Mouse (Mus musculus) lung, postnatal 0 days (tissue): ENCODE measurements around the gene Nfkbib. TPM values are rescaled to one million over a fixed set of nuclear protein-coding genes. Genes with fewer than 3 reads are reported as not detected.

Experiments
- ATAC-seq: fragments of 200-750 bp; cut with Nextera tagmentation; 2 replicates; pipeline ENCODE4 v1.8.0; 2017; ENCODE audit warnings: moderate library complexity
- DNase-seq: peaks from one replicate; pipeline ENCODE4 v3.0.0-alpha.2; 2016; ENCODE audit warnings: low spot score
- H3K27ac ChIP-seq: fragments of 300-500 bp; sonication (generic); 2 replicates; pipeline ENCODE4 v1.5.1; 2014; ENCODE audit warnings: antibody characterized with exemption, mild to moderate bottlenecking, low read length, mixed read lengths
- H3K27me3 ChIP-seq: fragments of 300-500 bp; sonication (generic); replicated peaks from 2 replicates; pipeline ENCODE4 v1.6.1; 2014; ENCODE audit warnings: low read length, mixed read lengths; ENCODE audit not compliant: insufficient read depth
- H3K36me3 ChIP-seq: fragments of 300-500 bp; sonication (generic); 2 replicates; pipeline ENCODE4 v1.6.1; 2014; ENCODE audit warnings: low read length, mixed read lengths; ENCODE audit not compliant: insufficient read depth
- H3K4me1 ChIP-seq: fragments of 300-500 bp; sonication (generic); 2 replicates; pipeline ENCODE4 v1.6.1; 2014; ENCODE audit warnings: antibody characterized with exemption, low read depth, low read length, mixed read lengths; ENCODE audit not compliant: insufficient read depth
- H3K4me2 ChIP-seq: fragments of 300-500 bp; sonication (generic); replicated peaks from 2 replicates; pipeline ENCODE4 v1.6.1; 2014; ENCODE audit warnings: low read depth, mild to moderate bottlenecking, low read length, moderate library complexity, mixed read lengths
- H3K4me3 ChIP-seq: fragments of 300-500 bp; sonication (generic); 2 replicates; pipeline ENCODE4 v1.5.1; 2014; ENCODE audit warnings: low read depth, low read length
- H3K9ac ChIP-seq: fragments of 300-500 bp; sonication (generic); replicated peaks from 2 replicates; pipeline ENCODE4 v1.6.1; 2014; ENCODE audit warnings: low read depth, mild to moderate bottlenecking
- H3K9me3 ChIP-seq: fragments of 300-500 bp; sonication (generic); 2 replicates; pipeline ENCODE4 v1.6.1; 2016; ENCODE audit warnings: low read length, mixed read lengths
- CTCF ChIP-seq: IDR thresholded peaks from 2 replicates; pipeline ENCODE4 v1.5.1; 2016; ENCODE audit warnings: antibody characterized with exemption, mild to moderate bottlenecking
- EP300 ChIP-seq: IDR thresholded peaks from 2 replicates; pipeline ENCODE4 v1.6.1; 2016; ENCODE audit warnings: antibody characterized with exemption, mild to moderate bottlenecking, control low read depth
- WGBS: fragments of 180-500 bp; shearing (Covaris S2); extraction: QIAGEN DNeasy Blood & Tissue Kit; methylation state at CpG from one replicate; pipeline ENCODE4 v1.1.7; 2014; 5-methylcytosine and 5-hydroxymethylcytosine counted together
- polyA plus RNA-seq: library from polyadenylated mRNA; unstranded; fragments of >200 nt; fragmentation: Nextera tagmentation; extraction: Ambion mirVana; gene quantifications from 2 replicates; pipeline ENCODE4 v1.2.1, GENCODE M21; 2015

Nfkbib gene
- polyA plus RNA-seq, 1 experiment from 2014 or later: 42.3 TPM

DNA sequence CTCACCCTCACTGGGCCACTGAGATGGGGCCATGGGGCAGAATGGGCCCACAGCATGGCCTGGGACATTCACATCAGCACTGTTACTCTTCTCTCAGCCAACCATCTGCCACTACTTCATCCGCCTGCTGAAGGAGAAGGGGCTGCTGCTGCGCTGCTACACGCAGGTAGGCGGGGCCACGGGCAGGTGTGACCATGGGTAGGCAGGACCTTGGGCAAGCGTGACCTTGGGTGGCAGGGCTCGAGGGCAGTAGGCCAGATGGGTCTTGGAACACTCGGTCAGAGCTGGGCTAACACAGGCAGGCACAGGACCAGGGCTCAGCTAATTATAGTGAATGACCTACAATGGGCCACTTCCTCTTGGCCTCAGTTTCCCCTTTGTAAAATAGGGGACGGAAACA, 11.5 kb upstream of the Nfkbib start:
- WGBS: 82% methylated on average over 9 of the region's 9 CpGs
- H3K4me2 ChIP-seq: no peak overlapping the region
- no peak overlapping the region for H3K27ac ChIP-seq
- no peak overlapping the region for H3K4me3 ChIP-seq
- H3K9ac ChIP-seq: no peak overlapping the region
- H3K9me3 ChIP-seq: no peaks in the 10 kb centered on the region
- H3K36me3 ChIP-seq: no peaks in the 10 kb centered on the region
- ATAC-seq (no peak), DNase-seq (no peak)
- no peaks in the 10 kb centered on the region for H3K27me3 ChIP-seq
- no peak for TF ChIP-seq EP300
- TF ChIP-seq CTCF: no peak
- no peaks in the 10 kb centered on the region for H3K4me1 ChIP-seq

DNA sequence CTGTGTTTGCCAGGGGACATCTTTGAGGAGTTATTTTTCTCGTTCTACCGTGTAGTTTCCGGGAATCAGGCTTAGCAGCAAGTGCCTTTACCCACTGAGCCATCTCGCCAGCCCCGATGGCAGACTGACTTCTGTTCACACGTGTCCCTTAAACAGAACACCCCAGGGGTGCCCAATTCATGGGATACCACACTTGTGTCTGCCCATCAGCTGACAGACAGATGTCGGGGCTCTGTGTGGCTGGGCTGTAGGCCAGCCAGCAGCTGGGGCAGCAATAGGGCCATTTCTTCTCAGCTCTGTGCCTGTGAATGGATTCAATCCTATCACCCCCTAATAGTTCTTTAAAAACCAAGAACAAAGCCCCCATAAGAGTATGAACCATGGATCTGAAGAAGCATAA, 7.8 kb upstream of the Nfkbib start:
- WGBS: 90% methylated on average over 7 of the region's 7 CpGs
- H3K4me2 ChIP-seq: no peak overlapping the region
- H3K4me3 ChIP-seq: no peak overlapping the region
- no peaks in the 10 kb centered on the region for H3K36me3 ChIP-seq
- ATAC-seq: no peak
- H3K27me3 ChIP-seq: no peaks in the 10 kb centered on the region
- H3K27ac ChIP-seq: no peak overlapping the region
- no peaks in the 10 kb centered on the region for H3K4me1 ChIP-seq
- DNase-seq: no peak
- no peak overlapping the region for H3K9ac ChIP-seq
- TF ChIP-seq CTCF: no peak
- no peak for TF ChIP-seq EP300
- H3K9me3 ChIP-seq: no peaks in the 10 kb centered on the region

DNA sequence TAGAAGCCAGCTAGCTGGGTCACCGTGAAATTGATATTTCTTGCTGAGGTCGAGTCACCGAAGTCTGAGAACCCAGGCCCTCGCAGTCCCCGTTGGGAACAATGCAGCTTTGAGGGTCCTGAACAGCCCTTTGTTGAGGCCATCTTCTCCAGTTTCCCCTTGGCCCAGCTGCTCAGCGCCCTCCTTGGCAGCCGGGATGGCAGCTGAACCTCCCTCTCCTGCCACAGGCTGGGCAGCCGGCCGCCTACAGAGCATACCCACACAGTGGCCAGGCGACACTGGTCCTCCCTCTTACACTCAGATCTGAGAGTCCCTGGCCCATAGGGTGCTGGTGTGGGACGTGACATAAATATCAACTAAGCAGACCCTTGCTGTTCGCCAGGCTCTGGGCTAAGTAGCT, 6.9 kb upstream of the Nfkbib start:
- Histone ChIP-seq H3K4me2 (no peak overlapping the region), H3K27me3 (no peaks in the 10 kb centered on the region), H3K9me3 (no peaks in the 10 kb centered on the region), H3K4me1 (no peaks in the 10 kb centered on the region), H3K9ac (no peak overlapping the region), H3K4me3 (no peak overlapping the region), H3K27ac (no peak overlapping the region), H3K36me3 (no peaks in the 10 kb centered on the region)
- no peak for TF ChIP-seq EP300
- no peak for TF ChIP-seq CTCF
- DNase-seq: no peak
- no peak for ATAC-seq
- WGBS: 70% methylated on average over 12 of the region's 12 CpGs

GRCm38 (mm10) chr7:28773163-28773562, 5.9 kb upstream of the Nfkbib start:
- WGBS: 73% methylated on average over 3 of the region's 3 CpGs
- ATAC-seq (no peak), DNase-seq (no peak)
- Histone ChIP-seq H3K4me3 (no peak overlapping the region), H3K9me3 (no peaks in the 10 kb centered on the region), H3K36me3 (no peaks in the 10 kb centered on the region), H3K9ac (no peak overlapping the region), H3K27ac (no peak overlapping the region), H3K4me2 (no peak overlapping the region), H3K4me1 (no peaks in the 10 kb centered on the region), H3K27me3 (no peaks in the 10 kb centered on the region)
- no peak for TF ChIP-seq CTCF
- no peak for TF ChIP-seq EP300

DNA sequence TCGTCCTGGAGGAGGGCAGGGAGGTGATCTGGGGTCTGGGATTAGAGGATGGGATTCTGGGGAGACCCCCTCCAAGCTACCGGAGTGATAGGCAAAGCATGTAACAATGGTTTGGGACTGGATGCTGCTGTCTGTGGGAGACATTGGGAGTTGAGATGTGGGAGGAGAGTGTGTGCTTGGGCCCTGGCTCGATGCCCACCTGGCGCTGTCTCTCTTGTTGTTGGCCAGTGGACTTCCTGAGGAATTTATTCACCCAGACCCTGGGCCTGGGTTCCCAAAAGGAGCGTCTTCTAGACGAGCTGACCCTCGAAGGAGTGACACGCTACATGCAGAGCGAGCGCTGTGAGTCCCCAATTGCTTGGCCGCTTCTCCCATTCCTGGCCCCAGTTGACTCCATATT, 4.6 kb upstream of the Nfkbib start:
- Histone ChIP-seq H3K27ac (no peak overlapping the region), H3K9me3 (no peaks in the 10 kb centered on the region), H3K4me2 (no peak overlapping the region), H3K4me1 (no peaks in the 10 kb centered on the region), H3K4me3 (no peak overlapping the region), H3K27me3 (no peaks in the 10 kb centered on the region), H3K9ac (no peak overlapping the region), H3K36me3 (no peaks in the 10 kb centered on the region)
- TF ChIP-seq EP300 (no peak), CTCF (no peak)
- 77% methylated on average over 11 of the region's 11 CpGs for WGBS
- no peak for DNase-seq
- no peak for ATAC-seq

DNA sequence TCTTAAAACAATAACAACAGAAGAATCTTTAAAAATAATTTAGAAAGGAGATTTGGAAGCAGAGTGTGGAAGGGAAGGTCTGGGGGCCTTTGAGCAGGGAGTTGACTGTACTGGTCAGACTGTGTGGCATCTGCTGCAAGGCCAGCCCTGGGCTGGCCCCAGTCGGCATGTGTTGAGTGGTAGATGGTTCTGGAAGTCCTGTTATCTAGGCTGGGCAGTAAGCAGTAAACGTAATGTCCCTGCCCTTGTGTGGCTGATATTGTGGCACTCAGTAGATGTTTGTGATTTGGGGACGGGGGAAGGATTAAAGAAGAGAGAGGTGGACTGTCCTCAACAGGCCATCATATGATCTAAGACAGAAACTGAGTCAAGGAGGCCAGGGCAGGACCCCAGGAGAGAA, 3.0 kb upstream of the Nfkbib start:
- TF ChIP-seq EP300 (no peak), CTCF (no peak)
- no peak overlapping the region for H3K9ac ChIP-seq
- DNase-seq (no peak), ATAC-seq (no peak)
- peaks cover 6% of the 10 kb centered on the region; the same call in 1 of the 2 replicates for H3K4me1 ChIP-seq
- WGBS: 77% methylated on average over 3 of the region's 3 CpGs
- no peaks in the 10 kb centered on the region for H3K27me3 ChIP-seq
- no peaks in the 10 kb centered on the region for H3K9me3 ChIP-seq
- H3K4me2 ChIP-seq: no peak overlapping the region
- H3K4me3 ChIP-seq: no peak overlapping the region
- H3K36me3 ChIP-seq: no peaks in the 10 kb centered on the region
- H3K27ac ChIP-seq: no peak overlapping the region

GRCm38 (mm10) chr7:28769414-28769958, 2.2 kb upstream of the Nfkbib start:
- Histone ChIP-seq H3K4me2 (no peak overlapping the region), H3K4me1 (peaks cover 6% of the 10 kb centered on the region; the same call in 1 of the 2 replicates), H3K36me3 (no peaks in the 10 kb centered on the region), H3K4me3 (no peak overlapping the region), H3K9ac (no peak overlapping the region), H3K27ac (no peak overlapping the region), H3K9me3 (no peaks in the 10 kb centered on the region), H3K27me3 (no peaks in the 10 kb centered on the region)
- WGBS: 91% methylated on average over 9 of the region's 9 CpGs
- no peak for ATAC-seq
- no peak for TF ChIP-seq CTCF
- TF ChIP-seq EP300: no peak
- DNase-seq: no peak
